Mouse (Mus musculus) left cerebral cortex, adult 9 months (tissue): ENCODE results near the gene Capn15.

Experiments
- DNase-seq, 2 experiments: peaks; one replicate each; pipeline ENCODE4 v3.0.0; 2022; ENCODE audit warnings: low spot score in 2 of 2

Gene Capn15

GRCm38 (mm10) chr17:25993489-25993888 lies 7.9 kb upstream of the Capn15 start:
- no peak for DNase-seq

- DNase-seq = no peak
Measured at GRCm38 (mm10) chr17:25992274-25992673, 6.7 kb upstream of the Capn15 start.

DNA sequence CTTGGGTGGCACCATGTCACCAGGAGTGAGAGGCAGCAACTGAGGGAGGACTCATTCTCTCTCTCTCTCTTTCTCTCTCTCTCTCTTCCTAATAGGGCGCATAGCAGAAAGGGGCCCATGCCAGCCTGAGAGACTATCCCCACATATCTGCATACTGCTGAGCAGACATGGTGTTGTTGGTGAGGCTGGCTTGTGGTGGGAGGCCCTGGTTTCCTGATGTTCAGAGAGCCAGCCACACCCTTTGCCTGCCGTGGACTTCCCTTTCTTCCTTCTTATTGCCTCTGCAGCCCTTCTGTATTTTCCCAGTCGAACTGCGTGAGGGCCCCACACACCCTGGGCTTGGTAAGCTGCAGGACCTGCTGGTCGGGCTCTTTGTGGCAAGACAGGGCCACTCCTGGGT lies 4.7 kb upstream of the Capn15 start:
- no peak for DNase-seq

DNA sequence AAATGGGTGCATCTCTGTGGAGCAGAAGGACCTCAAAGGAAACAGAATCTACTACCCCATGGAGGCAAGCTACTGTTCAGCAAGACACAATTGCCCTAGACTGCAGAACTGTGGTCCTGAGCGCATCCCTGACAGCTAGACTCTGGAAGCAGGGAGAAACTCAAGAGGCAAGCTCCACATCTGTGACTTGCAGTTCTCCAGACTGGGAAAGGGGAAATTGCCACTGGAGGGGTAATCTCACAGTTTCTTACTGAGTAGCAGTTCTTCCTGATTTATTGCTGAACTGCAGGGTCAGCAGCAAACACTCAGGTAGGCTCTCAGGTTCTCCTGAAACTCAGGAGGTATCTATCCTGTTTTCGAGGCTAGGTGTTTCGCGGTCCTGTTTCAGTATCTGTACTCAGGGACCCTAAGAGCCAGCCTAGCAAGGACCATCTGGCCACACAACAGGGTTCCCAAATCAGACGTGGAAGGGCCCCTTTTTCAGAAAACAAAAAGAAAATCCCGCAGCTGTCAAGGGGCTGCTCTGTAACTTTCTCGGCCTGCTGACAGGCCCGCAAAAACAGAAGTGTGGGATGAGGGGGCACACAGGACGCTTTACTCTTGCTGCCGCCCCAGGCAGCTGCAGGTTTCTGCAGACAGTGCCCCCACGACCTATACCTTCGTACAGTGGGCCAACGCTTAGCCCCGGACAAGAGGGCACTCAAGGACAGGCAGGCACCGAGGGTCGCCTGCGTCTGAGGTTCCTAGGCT lies 865 bp downstream of the Capn15 start:
- DNase-seq = no peak

GRCm38 (mm10) chr17:25984066-25984465 lies 1.5 kb downstream of the Capn15 start:
- no peak for DNase-seq

GRCm38 (mm10) chr17:25982913-25983312 lies 2.7 kb downstream of the Capn15 start:
- no peak for DNase-seq

DNA sequence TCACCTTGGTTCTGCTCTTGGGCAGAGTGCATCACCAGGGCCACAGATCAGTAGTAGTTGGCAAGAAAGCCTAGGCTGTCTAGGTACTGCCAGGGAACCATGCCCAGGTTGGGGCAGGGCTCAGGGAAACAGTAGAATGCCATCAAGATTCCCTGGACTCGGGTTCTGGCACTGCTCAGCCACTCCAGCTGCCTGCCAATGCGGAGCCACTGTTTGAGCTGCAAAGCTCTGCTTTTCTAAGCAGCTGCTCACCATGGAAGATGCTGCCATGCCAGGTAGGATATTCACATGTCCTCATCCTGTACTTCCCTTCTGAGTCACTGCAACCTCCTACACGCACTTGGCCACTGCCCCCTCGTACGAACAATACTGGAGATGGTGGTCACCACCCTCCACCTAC lies 4.7 kb downstream of the Capn15 start:
- DNase-seq = peak in 1 of 2 experiments; percentile 58

DNA sequence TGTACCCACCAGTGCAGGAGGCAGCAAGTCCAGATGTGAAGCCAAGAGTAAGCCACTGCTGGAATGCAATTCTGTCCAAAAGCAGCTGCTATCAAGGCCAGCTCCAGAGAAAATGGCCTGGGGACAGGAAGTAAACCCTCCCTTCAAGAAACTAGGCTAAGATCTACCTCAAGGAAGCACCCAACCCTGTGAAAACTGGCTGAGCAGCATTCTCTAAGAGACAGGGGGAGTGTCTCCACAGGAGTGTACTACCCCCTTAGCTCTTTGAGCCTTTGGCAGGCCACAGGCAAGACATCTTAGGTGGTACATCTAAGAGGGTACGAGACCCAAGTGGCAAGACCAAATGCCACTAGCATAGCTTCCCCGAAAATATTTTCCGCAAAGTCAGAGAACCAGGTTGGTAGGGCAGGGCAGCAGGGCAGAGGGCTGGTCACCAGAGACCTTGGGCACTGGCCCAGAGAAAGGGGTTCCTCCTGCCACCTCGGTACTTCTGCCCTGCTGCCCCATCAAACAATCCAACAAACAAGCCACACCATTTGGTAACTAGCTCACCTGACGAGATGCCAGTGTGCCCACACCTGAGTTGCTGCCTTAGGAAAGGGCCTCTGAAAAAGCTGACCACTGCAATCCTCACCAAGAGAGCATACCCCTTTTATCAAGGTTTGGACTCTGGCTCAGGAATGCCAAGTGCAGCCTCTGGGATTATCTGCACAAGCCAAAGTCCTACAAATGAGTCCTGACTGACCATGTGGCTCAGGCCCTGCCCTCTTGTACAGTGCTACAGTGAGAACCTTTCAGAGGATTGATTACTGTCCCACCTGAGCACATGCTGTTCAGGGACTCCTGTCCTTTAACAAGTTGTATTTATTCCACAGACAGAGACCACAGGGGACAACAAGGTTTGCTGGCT lies 5.5 kb downstream of the Capn15 start:
- DNase-seq = no peak

GRCm38 (mm10) chr17:25970954-25971707 lies 14.5 kb downstream of the Capn15 start:
- no peak for DNase-seq

DNA sequence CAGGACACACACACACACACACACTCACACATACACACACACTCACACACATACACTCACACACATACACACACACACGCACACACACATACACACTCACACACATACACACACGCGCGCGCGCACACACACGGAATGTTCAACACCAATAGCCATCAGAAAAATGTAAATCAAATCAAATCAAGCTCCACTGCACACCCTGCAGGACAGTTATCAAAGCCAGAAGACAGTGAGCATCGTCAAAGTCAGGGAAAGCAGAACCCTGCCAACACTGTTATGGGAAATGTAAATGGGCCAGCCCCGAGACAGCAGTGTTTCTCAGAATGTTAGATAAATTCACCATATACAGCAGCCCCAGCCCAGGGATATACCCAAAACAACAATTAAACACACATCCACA lies 15.1 kb downstream of the Capn15 start:
- DNase-seq = no peak

- DNase-seq = no peak
Measured at GRCm38 (mm10) chr17:25968176-25968575, 17.4 kb downstream of the Capn15 start.

- DNase-seq = no peak
Measured at GRCm38 (mm10) chr17:25967652-25968051, 17.9 kb downstream of the Capn15 start.

DNA sequence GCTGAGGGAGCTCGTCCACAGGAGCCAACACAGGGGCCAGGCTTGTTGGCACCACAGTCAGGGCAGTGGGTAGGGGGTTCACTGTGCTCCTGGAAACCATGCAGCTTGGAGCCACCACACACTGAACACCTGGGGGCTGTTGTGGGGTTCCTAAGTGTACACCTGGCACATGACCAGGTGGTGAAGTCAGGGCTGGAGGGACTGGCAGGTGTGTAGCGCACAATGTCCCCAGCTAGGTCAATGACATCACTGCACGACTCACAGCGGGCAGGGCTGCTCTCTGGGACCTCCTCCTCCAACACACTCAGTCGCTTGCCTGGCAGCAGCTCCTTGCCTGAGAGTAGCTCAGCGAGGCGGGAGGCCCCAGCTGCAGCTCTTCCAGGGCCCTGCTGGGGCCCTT lies 21.3 kb downstream of the Capn15 start:
- DNase-seq = no peak

GRCm38 (mm10) chr17:25962413-25962905 lies 23.1 kb downstream of the Capn15 start:
- no peak for DNase-seq

- no peak for DNase-seq
Measured at GRCm38 (mm10) chr17:25961566-25961965, 24.0 kb downstream of the Capn15 start.

- no peak for DNase-seq
Measured at GRCm38 (mm10) chr17:25959630-25960467, 25.7 kb downstream of the Capn15 start.

GRCm38 (mm10) chr17:25958771-25959494 lies 26.7 kb downstream of the Capn15 start:
- DNase-seq = no peak

DNA sequence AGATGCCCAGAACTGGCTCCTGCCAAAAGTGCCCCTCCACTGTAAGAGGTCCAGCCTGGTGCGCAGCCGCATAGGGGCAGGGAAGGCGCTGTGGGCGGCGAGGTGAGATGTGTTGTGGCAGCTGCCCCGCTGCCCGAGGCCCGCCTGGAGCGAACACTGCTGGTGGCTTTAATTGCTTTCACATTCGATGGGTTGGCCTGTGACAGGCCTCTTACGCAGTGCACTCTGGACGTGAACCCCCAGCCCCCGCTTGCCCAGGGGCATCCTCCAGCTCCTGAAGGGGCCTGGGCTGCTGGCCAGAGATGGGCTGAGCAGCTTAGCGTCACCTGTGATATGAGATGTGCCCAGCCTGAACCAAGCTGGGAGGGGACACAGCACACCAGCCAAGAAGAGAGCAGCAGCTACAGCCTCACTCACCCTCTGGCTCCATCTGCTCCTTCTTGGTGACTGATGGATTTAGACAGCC lies 28.0 kb downstream of the Capn15 start:
- DNase-seq = no peak

DNA sequence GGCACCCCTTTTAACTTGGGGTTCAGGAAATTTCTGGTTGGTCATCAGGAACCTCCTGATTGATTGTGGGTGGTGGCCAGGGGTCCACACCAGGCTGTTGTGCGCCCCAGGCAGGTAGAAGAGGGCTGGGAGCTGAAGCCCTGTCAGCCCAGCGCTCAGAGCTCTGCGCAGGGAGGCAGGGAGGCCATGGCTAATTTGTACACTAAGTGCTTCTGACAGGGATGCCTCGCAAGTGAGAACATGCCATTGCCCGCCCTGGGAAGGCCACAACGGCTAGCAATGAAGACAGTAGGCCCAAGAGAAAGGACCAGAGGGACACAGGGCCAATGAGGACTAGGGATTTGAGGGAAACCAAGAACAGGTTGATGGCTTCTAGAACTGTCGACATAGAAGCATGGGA lies 29.0 kb downstream of the Capn15 start:
- DNase-seq = no peak

DNA sequence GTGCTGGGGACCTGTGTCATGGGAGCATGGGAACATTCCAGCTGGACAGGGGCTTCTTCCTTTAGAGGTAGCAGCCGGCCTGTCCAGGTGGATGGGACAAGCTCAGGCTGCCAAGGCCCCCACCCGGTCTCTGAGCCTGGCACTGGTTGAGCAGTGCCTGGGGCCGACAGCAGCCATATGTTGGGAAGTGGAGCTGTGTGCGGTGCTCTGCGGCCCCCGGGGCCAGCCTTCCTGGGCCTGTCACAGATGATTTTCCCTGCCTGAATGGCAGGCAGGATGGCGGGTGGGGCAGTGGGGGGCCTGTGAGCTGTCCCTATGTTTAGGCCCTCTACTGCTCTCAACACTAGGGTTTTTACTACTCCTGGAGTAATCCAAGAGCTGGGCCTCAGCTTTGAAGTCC lies 29.4 kb downstream of the Capn15 start:
- no peak for DNase-seq
